Mouse (Mus musculus): ENCODE data around the gene Lrrc31. TPM values are rescaled to one million over a fixed set of nuclear protein-coding genes. Genes with fewer than 3 reads are reported as not detected.
"Not testable (repeated sequence)": the region's sequence is repeated elsewhere in the genome, so short reads cannot be mapped to it uniquely, and the experiment has no call there.

Gene Lrrc31
- polyA plus RNA-seq (2015; fragmentation: Nextera tagmentation; extraction: Ambion mirVana) = 2.4 and 2.8 TPM in 2 replicates

DNA sequence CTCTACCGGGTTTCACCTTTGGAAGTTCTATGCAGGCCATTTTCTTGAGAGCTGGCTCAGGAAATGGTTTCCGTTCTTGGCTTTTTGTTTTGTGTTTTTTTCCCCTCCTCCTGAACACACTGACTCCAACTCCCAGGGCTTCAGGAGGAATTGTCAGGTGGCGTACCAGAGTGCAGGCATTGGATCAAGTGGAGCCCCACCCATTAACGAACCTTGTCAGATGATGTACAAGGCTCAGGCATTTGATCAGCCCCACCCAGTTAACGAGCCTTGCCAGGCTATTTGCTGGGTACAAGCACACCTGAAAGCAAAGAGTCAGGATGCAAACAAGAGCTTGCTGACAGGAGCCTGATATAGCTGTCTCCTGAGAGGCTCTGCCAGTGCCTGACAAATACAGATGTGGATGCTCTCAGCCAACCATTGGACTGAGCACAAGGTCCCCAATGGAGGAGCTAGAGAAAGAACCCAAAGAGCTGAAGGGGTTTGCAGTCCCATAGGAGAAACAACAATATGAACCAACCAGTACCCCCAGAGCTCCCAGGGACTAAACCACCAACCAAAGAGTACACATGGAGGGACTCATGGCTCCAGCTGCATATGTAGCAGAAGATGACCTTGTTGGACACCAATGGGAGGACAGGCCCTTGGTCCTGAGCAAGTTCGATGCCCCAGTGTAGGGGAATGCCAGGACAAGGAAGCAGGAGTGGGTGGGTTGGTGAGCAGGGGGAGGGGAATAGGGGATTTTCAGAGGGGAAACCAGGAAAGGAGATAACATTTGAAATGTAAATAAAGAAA, at the start of gene Lrrc31:
Gene Lrrc31, minus strand, starts transcription at position 133 of the 795 bp plus-strand sequence.
- not testable (repeated sequence) for H3K4me1 ChIP-seq (ENCODE audit: control insufficient read depth, insufficient read depth, low read length); H3K36me3 ChIP-seq (ENCODE audit: control insufficient read depth, insufficient read depth, low read length); H3K9ac ChIP-seq (ENCODE audit: low read depth, low read length); H3K27ac ChIP-seq (ENCODE audit: low read length); H3K4me2 ChIP-seq (ENCODE audit: low read depth, low read length); H3K9me3 ChIP-seq (ENCODE audit: control insufficient read depth, low read length); H3K27me3 ChIP-seq (replicated peaks; ENCODE audit: control insufficient read depth, insufficient read depth, low read length); H3K4me3 ChIP-seq (ENCODE audit: low read length)
- peak; percentile 71 for ATAC-seq
- WGBS = 73% methylated on average over 6 of the region's 6 CpGs

DNA sequence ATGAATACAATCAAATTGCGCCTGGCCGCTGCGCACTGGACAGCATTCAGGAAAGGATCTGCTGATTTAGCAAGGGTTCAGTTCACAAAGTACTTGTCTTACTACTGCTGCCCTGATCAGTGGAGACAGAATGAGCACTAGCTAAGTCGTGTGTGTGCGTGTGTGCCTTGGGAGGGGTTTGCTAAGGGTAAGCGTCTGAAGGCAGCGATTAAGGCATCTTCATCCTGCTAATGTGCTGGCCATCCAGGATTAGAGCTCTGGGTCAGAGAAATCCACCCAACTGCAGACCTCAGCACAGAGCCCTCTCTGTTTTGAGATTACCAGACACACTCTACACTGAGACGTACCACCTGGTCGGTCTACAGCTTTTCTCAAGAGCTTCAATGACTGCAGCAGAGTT, 48.7 kb upstream of the Lrrc31 start:
- Histone ChIP-seq H3K27ac (ENCODE audit: low read length) (no peak overlapping the region), H3K4me3 (ENCODE audit: low read length) (no peak overlapping the region), H3K4me2 (ENCODE audit: low read depth, low read length) (no peak overlapping the region), H3K9ac (ENCODE audit: low read depth, low read length) (no peak overlapping the region), H3K27me3 (replicated peaks; ENCODE audit: control insufficient read depth, insufficient read depth, low read length) (no peaks in the 10 kb centered on the region), H3K36me3 (ENCODE audit: control insufficient read depth, insufficient read depth, low read length) (no peaks in the 10 kb centered on the region), H3K4me1 (ENCODE audit: control insufficient read depth, insufficient read depth, low read length) (no peaks in the 10 kb centered on the region), H3K9me3 (ENCODE audit: control insufficient read depth, low read length) (no peaks in the 10 kb centered on the region)
- no peak for ATAC-seq
- WGBS = 70% methylated on average over 9 of the region's 9 CpGs

DNA sequence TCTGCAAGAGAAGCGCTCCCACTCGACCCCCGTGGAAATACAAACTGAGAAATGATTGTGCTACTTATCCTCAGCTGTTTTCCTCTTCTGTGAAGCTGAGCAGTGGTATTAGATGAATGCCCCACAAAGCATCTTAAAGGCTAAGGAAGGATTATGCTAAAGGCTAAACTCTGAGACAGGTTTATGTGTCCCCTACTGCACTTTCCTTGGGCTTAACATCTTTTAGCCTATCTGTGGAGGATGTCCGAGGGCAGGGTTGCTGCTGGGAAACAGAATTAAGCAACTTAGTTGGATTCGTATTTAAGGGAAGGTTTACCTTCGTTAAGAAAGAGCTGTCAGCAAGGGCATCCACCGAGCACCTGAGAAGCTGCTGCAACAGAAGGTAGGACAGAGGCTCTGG, 46.4 kb upstream of the Lrrc31 start, which contains the start of gene Samd7:
Gene Samd7, plus strand, starts transcription at position 288 of the 400 bp plus-strand sequence.
- Histone ChIP-seq H3K36me3 (ENCODE audit: control insufficient read depth, insufficient read depth, low read length) (no peaks in the 10 kb centered on the region), H3K9ac (ENCODE audit: low read depth, low read length) (no peak within 1 kb of the TSS), H3K4me1 (ENCODE audit: control insufficient read depth, insufficient read depth, low read length) (no peaks in the 10 kb centered on the region), H3K4me3 (ENCODE audit: low read length) (no peak within 1 kb of the TSS), H3K9me3 (ENCODE audit: control insufficient read depth, low read length) (no peaks in the 10 kb centered on the region), H3K27ac (ENCODE audit: low read length) (no peak within 1 kb of the TSS), H3K27me3 (replicated peaks; ENCODE audit: control insufficient read depth, insufficient read depth, low read length) (no peaks in the 10 kb centered on the region), H3K4me2 (ENCODE audit: low read depth, low read length) (no peak within 1 kb of the TSS)
- WGBS = 81% methylated on average over 7 of the region's 7 CpGs
- ATAC-seq = no peak

DNA sequence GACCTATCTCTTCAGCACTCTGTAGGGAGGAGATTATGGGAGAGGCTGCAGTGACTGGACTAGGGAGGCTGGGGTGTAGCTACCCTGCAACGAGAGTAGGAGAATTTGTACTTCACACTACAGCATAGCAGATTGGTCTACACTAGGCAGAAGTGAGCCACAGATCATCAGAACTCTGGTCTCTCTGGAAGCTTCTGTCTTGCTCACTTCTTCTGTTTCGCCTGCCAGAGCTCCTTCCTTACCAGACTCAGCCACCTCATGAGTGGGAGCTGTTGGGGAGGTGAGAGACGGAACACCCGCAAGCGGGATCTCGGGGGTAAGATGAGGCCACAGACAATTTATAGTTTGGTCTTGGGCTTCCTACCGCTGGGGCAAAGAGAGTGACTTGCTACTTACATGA, 43.2 kb upstream of the Lrrc31 start:
- H3K9me3 ChIP-seq (ENCODE audit: control insufficient read depth, low read length) = no peaks in the 10 kb centered on the region
- no peaks in the 10 kb centered on the region for H3K27me3 ChIP-seq (replicated peaks; ENCODE audit: control insufficient read depth, insufficient read depth, low read length)
- no peak overlapping the region for H3K9ac ChIP-seq (ENCODE audit: low read depth, low read length)
- no peaks in the 10 kb centered on the region for H3K4me1 ChIP-seq (ENCODE audit: control insufficient read depth, insufficient read depth, low read length)
- H3K4me3 ChIP-seq (ENCODE audit: low read length) = no peak overlapping the region
- WGBS = 88% methylated on average over 7 of the region's 7 CpGs
- H3K36me3 ChIP-seq (ENCODE audit: control insufficient read depth, insufficient read depth, low read length) = no peaks in the 10 kb centered on the region
- no peak for ATAC-seq
- H3K4me2 ChIP-seq (ENCODE audit: low read depth, low read length) = no peak overlapping the region
- H3K27ac ChIP-seq (ENCODE audit: low read length) = no peak overlapping the region

DNA sequence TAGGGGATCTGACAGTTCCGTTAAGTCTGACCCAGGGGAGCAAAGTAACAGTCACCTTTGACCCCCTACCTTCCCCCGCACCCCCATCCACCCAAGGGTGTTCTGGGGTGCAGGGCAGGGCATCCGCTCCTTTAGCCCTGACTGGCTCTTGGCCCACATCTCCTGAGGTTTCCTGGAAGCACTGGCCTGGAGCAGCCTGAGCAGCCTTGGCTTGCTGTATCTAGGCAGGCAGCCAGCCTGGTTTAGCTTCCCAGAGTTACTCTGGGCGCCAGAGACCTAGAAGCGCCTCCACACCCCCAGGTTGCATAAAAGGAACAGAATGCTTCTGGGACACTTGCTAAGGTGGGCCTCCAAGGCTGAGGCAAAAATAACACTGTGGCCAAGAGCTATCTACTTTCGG, 41.7 kb upstream of the Lrrc31 start:
- no peaks in the 10 kb centered on the region for H3K36me3 ChIP-seq (ENCODE audit: control insufficient read depth, insufficient read depth, low read length)
- H3K4me1 ChIP-seq (ENCODE audit: control insufficient read depth, insufficient read depth, low read length) = no peaks in the 10 kb centered on the region
- H3K27me3 ChIP-seq (replicated peaks; ENCODE audit: control insufficient read depth, insufficient read depth, low read length) = no peaks in the 10 kb centered on the region
- no peaks in the 10 kb centered on the region for H3K9me3 ChIP-seq (ENCODE audit: control insufficient read depth, low read length)
- WGBS = 82% methylated on average over 6 of the region's 6 CpGs
- H3K9ac ChIP-seq (ENCODE audit: low read depth, low read length) = no peak overlapping the region
- H3K4me3 ChIP-seq (ENCODE audit: low read length) = no peak overlapping the region
- ATAC-seq = no peak
- H3K4me2 ChIP-seq (ENCODE audit: low read depth, low read length) = no peak overlapping the region
- H3K27ac ChIP-seq (ENCODE audit: low read length) = no peak overlapping the region

DNA sequence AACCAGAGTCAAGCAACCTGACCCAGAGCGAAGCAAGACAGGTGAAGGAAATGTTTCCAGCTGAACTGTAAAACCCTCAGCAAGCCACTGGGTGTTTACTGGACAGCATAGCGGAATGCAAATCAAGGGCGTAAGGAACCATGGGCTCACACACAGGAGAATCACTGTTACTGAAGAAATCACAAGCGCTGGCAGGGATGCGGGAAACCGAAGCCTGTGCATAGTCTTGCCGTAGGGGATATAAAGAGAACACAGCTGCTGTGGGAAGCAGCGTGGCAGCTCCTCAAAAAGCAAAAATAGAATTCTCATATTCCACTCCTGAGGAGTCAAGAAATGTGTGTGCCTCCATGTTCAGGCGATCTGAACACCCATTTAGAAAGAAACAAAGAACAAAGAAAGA, 37.2 kb upstream of the Lrrc31 start:
- Histone ChIP-seq H3K4me3 (ENCODE audit: low read length) (no peak overlapping the region), H3K27me3 (replicated peaks; ENCODE audit: control insufficient read depth, insufficient read depth, low read length) (no peaks in the 10 kb centered on the region), H3K9ac (ENCODE audit: low read depth, low read length) (no peak overlapping the region), H3K4me2 (ENCODE audit: low read depth, low read length) (no peak overlapping the region), H3K9me3 (ENCODE audit: control insufficient read depth, low read length) (no peaks in the 10 kb centered on the region), H3K27ac (ENCODE audit: low read length) (no peak overlapping the region), H3K36me3 (ENCODE audit: control insufficient read depth, insufficient read depth, low read length) (no peaks in the 10 kb centered on the region), H3K4me1 (ENCODE audit: control insufficient read depth, insufficient read depth, low read length) (no peaks in the 10 kb centered on the region)
- WGBS = 71% methylated on average over 9 of the region's 9 CpGs
- no peak for ATAC-seq

DNA sequence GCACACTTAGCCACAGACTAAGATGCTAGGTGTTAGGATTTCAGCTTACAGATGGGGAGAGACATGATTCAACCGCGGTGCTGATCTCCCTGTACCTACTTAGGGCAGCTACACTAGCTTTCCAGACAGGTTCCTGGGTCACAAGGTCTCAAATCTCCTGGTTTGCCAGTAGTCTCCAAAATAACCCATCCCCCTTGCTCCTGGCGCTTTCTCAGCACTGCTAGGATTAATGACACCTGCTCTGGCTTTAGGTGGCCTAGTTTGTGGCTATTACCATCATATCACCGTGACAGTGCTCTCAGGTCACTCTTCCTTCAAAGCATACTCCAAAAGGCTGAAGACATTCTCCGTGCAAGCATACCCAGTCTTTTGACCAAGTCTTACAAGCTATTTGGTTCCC, 29.4 kb upstream of the Lrrc31 start:
- no peak overlapping the region for H3K27ac ChIP-seq (ENCODE audit: low read length)
- H3K9me3 ChIP-seq (ENCODE audit: control insufficient read depth, low read length) = no peaks in the 10 kb centered on the region
- 87% methylated on average over 5 of the region's 5 CpGs for WGBS
- H3K4me1 ChIP-seq (ENCODE audit: control insufficient read depth, insufficient read depth, low read length) = no peaks in the 10 kb centered on the region
- no peaks in the 10 kb centered on the region for H3K27me3 ChIP-seq (replicated peaks; ENCODE audit: control insufficient read depth, insufficient read depth, low read length)
- no peak for ATAC-seq
- no peaks in the 10 kb centered on the region for H3K36me3 ChIP-seq (ENCODE audit: control insufficient read depth, insufficient read depth, low read length)
- H3K4me2 ChIP-seq (ENCODE audit: low read depth, low read length) = no peak overlapping the region
- H3K4me3 ChIP-seq (ENCODE audit: low read length) = no peak overlapping the region
- H3K9ac ChIP-seq (ENCODE audit: low read depth, low read length) = no peak overlapping the region

DNA sequence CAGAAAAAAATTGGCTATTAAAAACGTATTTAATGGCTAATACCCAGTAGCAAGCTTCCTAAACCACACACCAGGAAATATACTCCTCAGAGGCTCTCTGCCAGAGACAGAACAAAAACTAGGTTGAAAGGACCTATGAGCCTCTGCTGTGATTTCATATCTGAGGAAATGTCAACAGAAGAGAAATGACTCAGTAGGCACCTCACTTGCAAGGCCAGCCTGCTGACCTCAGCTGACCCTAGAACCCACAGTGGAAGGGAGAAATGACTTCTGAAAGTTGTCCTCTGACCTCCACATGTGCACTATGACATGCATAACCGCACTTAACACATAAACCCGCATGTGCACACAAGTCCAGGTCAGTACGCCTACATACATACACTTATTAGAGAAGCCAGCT, 27.6 kb upstream of the Lrrc31 start:
- no peak overlapping the region for H3K4me2 ChIP-seq (ENCODE audit: low read depth, low read length)
- H3K4me1 ChIP-seq (ENCODE audit: control insufficient read depth, insufficient read depth, low read length) = no peaks in the 10 kb centered on the region
- H3K27me3 ChIP-seq (replicated peaks; ENCODE audit: control insufficient read depth, insufficient read depth, low read length) = no peaks in the 10 kb centered on the region
- no peaks in the 10 kb centered on the region for H3K9me3 ChIP-seq (ENCODE audit: control insufficient read depth, low read length)
- H3K27ac ChIP-seq (ENCODE audit: low read length) = no peak overlapping the region
- H3K36me3 ChIP-seq (ENCODE audit: control insufficient read depth, insufficient read depth, low read length) = no peaks in the 10 kb centered on the region
- 77% methylated on average over 4 of the region's 4 CpGs for WGBS
- ATAC-seq = no peak
- no peak overlapping the region for H3K4me3 ChIP-seq (ENCODE audit: low read length)
- H3K9ac ChIP-seq (ENCODE audit: low read depth, low read length) = no peak overlapping the region

DNA sequence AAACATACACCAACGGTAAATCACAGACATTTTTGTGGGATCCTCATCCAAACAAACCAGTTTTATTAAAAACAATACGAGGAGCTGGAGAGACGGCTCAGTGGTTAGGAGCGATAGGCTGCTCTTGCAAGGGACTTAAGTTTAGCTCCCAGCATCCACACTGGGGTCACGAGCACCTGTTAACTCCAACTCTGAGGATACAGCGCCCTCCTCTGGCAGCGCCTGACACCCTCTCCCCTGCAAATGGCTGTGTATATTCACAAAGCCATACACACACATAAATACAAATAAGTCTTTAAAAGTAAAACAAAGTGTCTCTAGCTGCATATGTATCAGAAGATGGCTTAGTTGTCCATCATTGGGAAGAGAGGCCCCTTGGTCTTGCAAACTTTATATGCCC, 25.9 kb upstream of the Lrrc31 start:
- 70% methylated on average over 7 of the region's 7 CpGs for WGBS
- Histone ChIP-seq H3K4me1 (ENCODE audit: control insufficient read depth, insufficient read depth, low read length) (no peaks in the 10 kb centered on the region), H3K27me3 (replicated peaks; ENCODE audit: control insufficient read depth, insufficient read depth, low read length) (no peaks in the 10 kb centered on the region), H3K9ac (ENCODE audit: low read depth, low read length) (no peak overlapping the region), H3K27ac (ENCODE audit: low read length) (no peak overlapping the region), H3K9me3 (ENCODE audit: control insufficient read depth, low read length) (no peaks in the 10 kb centered on the region), H3K4me3 (ENCODE audit: low read length) (no peak overlapping the region), H3K4me2 (ENCODE audit: low read depth, low read length) (no peak overlapping the region), H3K36me3 (ENCODE audit: control insufficient read depth, insufficient read depth, low read length) (no peaks in the 10 kb centered on the region)
- no peak for ATAC-seq
